Mouse (Mus musculus) central nervous system, embryonic 18 days (tissue): ENCODE data around the gene Dlgap4. TPM values are rescaled to one million over a fixed set of nuclear protein-coding genes. Genes with fewer than 3 reads are reported as not detected.

Source experiments
- polyA plus RNA-seq: library from polyadenylated mRNA; depleted of rRNA; stranded (reverse); fragments of >200 nt; gene quantifications from 2 replicates; pipeline ENCODE4 v1.2.3, GENCODE M21; 2012; rRNA removed

The Dlgap4 gene
- polyA plus RNA-seq = 356 and 411 TPM in 2 replicates

DNA sequence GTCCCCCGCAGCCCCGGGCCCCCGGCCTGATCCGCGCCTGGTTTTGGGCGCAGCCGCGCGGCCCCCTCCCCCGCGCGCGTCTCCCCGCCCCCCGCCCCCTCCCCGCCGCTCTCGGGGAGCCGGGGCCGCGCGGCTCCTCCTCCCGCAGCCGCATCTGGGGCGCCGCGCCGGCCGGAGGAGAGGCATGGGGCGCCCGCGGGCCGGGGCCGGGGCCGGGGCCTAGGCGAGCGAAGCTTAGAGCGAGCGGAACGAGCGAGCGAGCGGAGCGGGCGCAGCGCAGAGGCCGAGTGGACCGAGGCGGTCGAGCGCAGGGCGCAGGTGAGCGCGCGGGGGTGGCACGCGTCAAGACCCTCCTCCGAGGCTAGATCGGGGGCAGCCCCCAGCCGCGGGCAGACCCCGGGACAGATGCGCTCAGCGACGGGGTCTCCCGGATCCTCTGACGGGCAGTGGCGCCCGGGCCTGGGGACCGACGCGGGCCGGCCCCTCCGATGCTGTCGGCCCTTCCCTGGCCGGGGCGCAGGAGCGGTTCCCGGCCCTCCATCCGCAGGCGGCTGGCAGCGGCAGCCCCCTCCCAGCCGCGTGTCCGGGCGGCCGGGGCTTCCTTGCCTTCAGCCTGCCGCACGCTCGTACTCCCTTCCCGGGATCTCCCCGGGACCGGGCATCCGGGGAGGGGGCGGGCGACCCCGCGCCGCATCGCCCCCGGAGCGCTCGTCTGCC lies at the start of gene Dlgap4:
Dlgap4 (plus strand) TSS at position 165 of the 717 bp plus-strand sequence.

DNA sequence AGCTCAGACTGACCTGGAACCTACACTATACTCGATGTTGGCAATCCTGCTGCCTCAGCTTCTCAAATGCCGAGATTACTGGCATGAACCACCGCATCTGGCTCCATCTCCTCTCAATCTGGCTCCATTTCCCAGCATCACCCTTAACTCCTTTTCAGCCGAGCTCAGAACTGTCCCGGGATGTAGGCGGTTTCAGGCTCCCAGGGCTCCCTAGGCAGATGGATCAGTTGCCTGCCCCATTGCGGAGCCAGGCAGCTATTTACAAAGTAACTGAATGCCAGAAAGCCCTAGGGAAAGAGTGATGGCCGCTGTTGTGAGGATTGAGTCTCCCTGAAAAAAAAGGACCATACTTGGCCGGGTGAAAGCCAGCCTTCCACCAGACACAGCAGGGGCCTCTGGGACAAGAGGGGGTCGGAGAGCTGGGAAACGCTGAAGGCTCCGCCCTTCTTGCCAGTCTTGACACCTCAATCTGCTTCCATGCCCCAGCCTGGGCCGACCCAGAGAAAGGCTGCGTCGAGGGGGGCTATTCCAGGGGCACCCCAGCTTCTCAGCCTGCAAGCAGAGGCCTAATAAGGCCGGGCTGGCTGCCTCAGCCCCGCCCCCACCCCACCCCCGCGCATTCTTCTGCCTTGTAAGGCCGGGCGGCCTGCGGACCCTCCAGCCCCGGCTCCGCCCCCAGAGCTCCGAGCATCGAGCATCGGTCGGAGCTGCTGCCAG lies 161.4 kb downstream of the Dlgap4 start, which contains the start of gene Myl9:
Myl9 (plus strand) TSS at position 683 of the 717 bp plus-strand sequence.

Other genes with a start within 250 kb of the Dlgap4 start
- gene Epb41l1, start 192.8 kb upstream of the Dlgap4 start, polyA plus RNA-seq = 97.3 and 116 TPM in 2 replicates
- 31.8 and 31.9 TPM in 2 replicates for gene Aar2, start 66.1 kb upstream of the Dlgap4 start, polyA plus RNA-seq
- 25.9 and 26.9 TPM in 2 replicates for gene Myl9, start 161.7 kb downstream of the Dlgap4 start, polyA plus RNA-seq
- 10.3 and 13.2 TPM in 2 replicates for gene Tgif2, start 226.3 kb downstream of the Dlgap4 start, polyA plus RNA-seq
- gene 4930518I15Rik, start 244.2 kb downstream of the Dlgap4 start, polyA plus RNA-seq = 3.6 and 4.4 TPM in 2 replicates
- gene Rab5if, start 249.4 kb downstream of the Dlgap4 start, polyA plus RNA-seq = 123 and 131 TPM in 2 replicates